Mouse (Mus musculus): ENCODE results near the gene Sptlc2. TPM values are rescaled to one million over a fixed set of nuclear protein-coding genes. Genes with fewer than 3 reads are reported as not detected.
"Not testable (repeated sequence)": the region's sequence is repeated elsewhere in the genome, so short reads cannot be mapped to it uniquely, and the experiment has no call there.

Sptlc2 gene
- polyA plus RNA-seq, 1 experiment from 2014 or later: 64.6 TPM

DNA sequence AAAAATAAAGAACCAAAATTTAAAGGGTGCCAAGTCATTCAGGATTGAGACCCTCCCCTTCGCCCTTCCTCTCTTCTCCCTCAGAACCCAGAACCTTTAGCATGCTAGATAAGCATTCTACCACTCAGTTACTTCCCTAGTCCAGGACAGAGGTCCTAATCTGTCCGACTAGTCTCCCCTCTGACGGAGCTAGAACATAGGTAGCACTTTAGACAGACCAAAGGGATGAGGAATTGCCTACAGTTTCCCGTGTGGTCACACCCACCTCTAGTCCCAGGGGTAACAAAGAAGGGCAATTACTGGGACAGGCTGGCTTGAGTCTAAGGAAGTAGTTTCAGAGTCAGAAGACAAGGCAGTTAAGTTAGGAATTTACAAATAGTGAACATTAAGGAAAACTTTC, 60.1 kb downstream of the Sptlc2 start:
- no peak for ATAC-seq (ENCODE audit: low FRiP score)
- WGBS: 24% methylated on average over 4 of the region's 4 CpGs
- no peak overlapping the region for H3K9ac ChIP-seq (replicated peaks)
- no peak overlapping the region for H3K4me3 ChIP-seq (replicated peaks)
- no peaks in the 10 kb centered on the region for H3K9me3 ChIP-seq (replicated peaks)
- H3K4me2 ChIP-seq: no peak overlapping the region
- no peaks in the 10 kb centered on the region for H3K27me3 ChIP-seq (replicated peaks)
- no peaks in the 10 kb centered on the region; the same call in 1 of the 2 replicates for H3K36me3 ChIP-seq
- no peak overlapping the region for H3K27ac ChIP-seq (replicated peaks)
- peaks cover 19% of the 10 kb centered on the region for H3K4me1 ChIP-seq

DNA sequence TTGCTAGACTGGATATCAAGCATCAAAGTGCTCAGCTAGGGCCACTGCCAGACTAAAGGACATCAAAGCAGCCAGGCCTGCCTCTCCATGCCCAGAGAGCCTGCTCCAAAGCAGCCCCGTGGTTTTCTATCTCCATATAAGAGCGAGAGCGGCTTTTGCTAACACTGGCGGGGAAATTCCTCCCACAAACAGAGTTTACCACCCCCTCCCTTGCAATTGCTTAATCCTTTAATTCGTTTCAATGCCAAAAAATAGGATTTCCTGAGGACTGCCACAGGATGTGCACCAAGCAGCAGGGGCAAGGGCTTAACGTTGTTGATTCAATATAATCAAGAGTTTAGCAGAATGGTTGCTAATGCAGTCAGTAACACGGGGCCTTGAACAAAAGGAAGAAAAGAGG, 60.5 kb downstream of the Sptlc2 start:
- Histone ChIP-seq H3K27me3 (replicated peaks) (no peaks in the 10 kb centered on the region), H3K9ac (replicated peaks) (no peak overlapping the region), H3K9me3 (replicated peaks) (no peaks in the 10 kb centered on the region), H3K4me1 (peaks cover 19% of the 10 kb centered on the region), H3K27ac (replicated peaks) (0 out of 2 replicates have a peak overlapping the region, but pooled peaks have one; percentile 6), H3K4me3 (replicated peaks) (no peak overlapping the region), H3K4me2 (no peak overlapping the region), H3K36me3 (no peaks in the 10 kb centered on the region; the same call in 1 of the 2 replicates)
- no peak for ATAC-seq (ENCODE audit: low FRiP score)
- 20% methylated on average over 7 of the region's 7 CpGs for WGBS

- peaks cover 3% of the 10 kb centered on the region; the same call in 1 of the 2 replicates for H3K36me3 ChIP-seq
- H3K9ac ChIP-seq (replicated peaks): no peak overlapping the region
- no peak overlapping the region for H3K4me3 ChIP-seq (replicated peaks)
- H3K4me2 ChIP-seq: no peak overlapping the region
- no peaks in the 10 kb centered on the region for H3K27me3 ChIP-seq (replicated peaks)
- H3K9me3 ChIP-seq (replicated peaks): no peaks in the 10 kb centered on the region
- no peak overlapping the region for H3K27ac ChIP-seq (replicated peaks)
- WGBS: 90% methylated on average over 3 of the region's 3 CpGs
- 0 out of 2 replicates have a peak, but pooled peaks cover 5% of the 10 kb centered on the region for H3K4me1 ChIP-seq
- ATAC-seq (ENCODE audit: low FRiP score): no peak
Observed at GRCm38 (mm10) chr12:87325452-87325851, 62.7 kb downstream of the Sptlc2 start.

GRCm38 (mm10) chr12:87319229-87319628, 68.9 kb downstream of the Sptlc2 start:
- H3K9ac ChIP-seq (replicated peaks): no peak overlapping the region
- 90% methylated on average over 3 of the region's 3 CpGs for WGBS

DNA sequence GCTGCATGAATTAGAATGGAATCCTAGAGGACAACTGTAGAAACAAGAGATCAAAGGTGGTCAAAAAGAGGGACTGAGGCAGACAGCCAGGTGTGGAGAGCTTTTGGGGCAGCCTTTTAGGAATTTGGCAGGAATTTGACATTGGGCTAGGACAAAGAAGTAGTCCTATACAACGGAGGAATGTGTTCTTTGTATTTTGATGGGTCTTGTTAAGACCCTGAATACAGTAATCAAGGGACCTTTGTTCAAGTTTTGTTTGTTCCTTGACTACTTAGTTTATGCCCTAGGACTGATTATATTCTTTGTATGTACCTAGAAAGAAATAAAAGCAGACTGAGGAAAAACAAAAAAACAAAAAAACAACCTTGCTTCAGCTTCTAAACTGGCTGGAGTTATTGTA, 70.2 kb downstream of the Sptlc2 start:
- H3K4me3 ChIP-seq (replicated peaks): no peak overlapping the region
- H3K9ac ChIP-seq (replicated peaks): no peak overlapping the region
- H3K36me3 ChIP-seq: 0 out of 2 replicates have a peak, but pooled peaks cover 5% of the 10 kb centered on the region
- H3K27me3 ChIP-seq (replicated peaks): no peaks in the 10 kb centered on the region
- H3K4me1 ChIP-seq: no peaks in the 10 kb centered on the region
- no peak for ATAC-seq (ENCODE audit: low FRiP score)
- H3K27ac ChIP-seq (replicated peaks): no peak overlapping the region
- no peaks in the 10 kb centered on the region for H3K9me3 ChIP-seq (replicated peaks)
- no peak overlapping the region for H3K4me2 ChIP-seq
- WGBS: 43% methylated on average over 1 of the region's 1 CpGs

More at GRCm38 (mm10) chr12:87319229-87319628, 68.9 kb downstream of the Sptlc2 start:
- H3K4me3 ChIP-seq (replicated peaks): no peak overlapping the region
- H3K9me3 ChIP-seq (replicated peaks): no peaks in the 10 kb centered on the region
- no peak for ATAC-seq (ENCODE audit: low FRiP score)
- no peak overlapping the region for H3K4me2 ChIP-seq
- no peaks in the 10 kb centered on the region for H3K27me3 ChIP-seq (replicated peaks)
- H3K4me1 ChIP-seq: no peaks in the 10 kb centered on the region
- peaks cover 5% of the 10 kb centered on the region; the same call in 1 of the 2 replicates for H3K36me3 ChIP-seq
- no peak overlapping the region for H3K27ac ChIP-seq (replicated peaks)

DNA sequence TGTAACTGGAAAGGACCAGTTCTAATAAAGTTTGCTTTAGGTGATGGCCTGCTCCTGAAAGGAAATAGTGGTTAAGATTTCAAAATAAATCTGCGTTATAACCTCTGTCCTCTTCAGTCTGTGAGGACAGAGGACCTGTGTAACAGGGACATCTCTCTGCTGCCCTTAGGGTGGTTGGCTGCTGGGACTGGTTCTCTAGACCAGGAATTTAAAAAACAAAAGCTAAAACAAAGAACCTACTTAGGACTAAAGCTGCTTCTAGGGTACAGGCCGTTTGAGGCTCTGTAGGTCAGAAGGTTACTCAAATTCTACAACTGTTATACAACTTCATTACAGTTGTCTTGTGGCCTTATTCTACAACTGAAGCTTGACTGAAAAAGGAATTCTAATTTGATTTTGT, 75.1 kb downstream of the Sptlc2 start:
- no peaks in the 10 kb centered on the region for H3K9me3 ChIP-seq (replicated peaks)
- no peaks in the 10 kb centered on the region for H3K4me1 ChIP-seq
- peaks cover 31% of the 10 kb centered on the region for H3K36me3 ChIP-seq
- WGBS: 67% methylated on average over 2 of the region's 2 CpGs
- H3K4me2 ChIP-seq: no peak overlapping the region
- no peaks in the 10 kb centered on the region for H3K27me3 ChIP-seq (replicated peaks)
- no peak overlapping the region for H3K9ac ChIP-seq (replicated peaks)
- ATAC-seq (ENCODE audit: low FRiP score): no peak
- H3K27ac ChIP-seq (replicated peaks): no peak overlapping the region
- H3K4me3 ChIP-seq (replicated peaks): no peak overlapping the region

DNA sequence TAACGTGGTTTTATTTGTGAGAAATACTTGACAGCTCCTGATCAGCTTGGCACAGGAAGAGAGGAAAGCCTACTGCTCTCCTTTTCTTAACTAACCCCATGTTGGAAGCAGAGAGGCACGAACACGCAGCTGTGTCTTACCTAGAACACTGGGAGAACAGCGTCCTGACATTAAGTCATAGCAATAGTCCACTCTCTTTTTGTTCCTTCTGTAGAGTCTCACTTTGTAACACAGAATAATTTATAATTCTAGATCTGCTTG, 81.6 kb downstream of the Sptlc2 start:
- H3K4me2 ChIP-seq; H3K27ac ChIP-seq (replicated peaks); H3K9ac ChIP-seq (replicated peaks); ATAC-seq (ENCODE audit: low FRiP score); H3K27me3 ChIP-seq (replicated peaks); H3K4me1 ChIP-seq; H3K4me3 ChIP-seq (replicated peaks); H3K9me3 ChIP-seq (replicated peaks): not testable (repeated sequence)
- peaks cover 25% of the 10 kb centered on the region for H3K36me3 ChIP-seq
- 85% methylated on average over 4 of the region's 4 CpGs for WGBS

GRCm38 (mm10) chr12:87305767-87306583, 82.2 kb downstream of the Sptlc2 start:
- Histone ChIP-seq H3K4me1 (peaks cover 2% of the 10 kb centered on the region; the same call in 1 of the 2 replicates), H3K9ac (replicated peaks) (no peak overlapping the region), H3K27me3 (replicated peaks) (peaks cover 11% of the 10 kb centered on the region), H3K4me3 (replicated peaks) (no peak overlapping the region), H3K4me2 (no peak overlapping the region), H3K36me3 (peaks cover 25% of the 10 kb centered on the region), H3K9me3 (replicated peaks) (no peaks in the 10 kb centered on the region), H3K27ac (replicated peaks) (no peak overlapping the region)
- ATAC-seq (ENCODE audit: low FRiP score): no peak
- 30% methylated on average over 13 of the region's 13 CpGs for WGBS

DNA sequence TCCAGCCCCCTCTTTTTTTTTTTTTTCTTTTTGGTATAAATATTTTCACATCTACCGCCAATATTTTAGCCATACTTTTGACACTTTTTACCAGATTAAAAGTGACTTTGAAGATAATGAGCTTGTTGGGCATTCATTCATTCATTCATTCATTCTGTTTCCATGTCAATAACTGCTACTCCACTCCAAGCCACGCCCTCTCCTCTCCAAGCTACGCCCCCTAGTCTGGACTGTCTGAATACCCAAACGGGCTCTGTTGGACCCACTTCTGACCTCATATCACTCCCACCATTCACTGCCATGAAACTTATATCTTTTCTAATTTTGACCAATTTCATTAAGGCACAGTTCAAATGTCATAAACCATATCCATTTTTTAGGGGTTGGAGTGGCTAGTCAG, 87.0 kb downstream of the Sptlc2 start:
- Histone ChIP-seq H3K4me2 (no peak overlapping the region), H3K9ac (replicated peaks) (no peak overlapping the region), H3K4me1 (peaks cover 22% of the 10 kb centered on the region), H3K27ac (replicated peaks) (no peak overlapping the region), H3K27me3 (replicated peaks) (peaks cover 39% of the 10 kb centered on the region), H3K9me3 (replicated peaks) (no peaks in the 10 kb centered on the region), H3K4me3 (replicated peaks) (no peak overlapping the region), H3K36me3 (no peaks in the 10 kb centered on the region)
- ATAC-seq (ENCODE audit: low FRiP score): no peak
- WGBS: 51% methylated on average over 4 of the region's 4 CpGs

GRCm38 (mm10) chr12:87300441-87300690, 87.8 kb downstream of the Sptlc2 start:
- H3K9ac ChIP-seq (replicated peaks): peak overlapping the region; percentile 77; the same call in 1 of the 2 replicates
- peak overlapping the region; percentile 99 for H3K4me2 ChIP-seq
- H3K9me3 ChIP-seq (replicated peaks): no peaks in the 10 kb centered on the region
- H3K4me1 ChIP-seq: peaks cover 19% of the 10 kb centered on the region
- WGBS: 2% methylated on average over 9 of the region's 9 CpGs
- peak overlapping the region; percentile 74 for H3K4me3 ChIP-seq (replicated peaks)
- peaks cover 39% of the 10 kb centered on the region for H3K27me3 ChIP-seq (replicated peaks)
- no peak overlapping the region for H3K27ac ChIP-seq (replicated peaks)
- no peaks in the 10 kb centered on the region for H3K36me3 ChIP-seq
- no peak for ATAC-seq (ENCODE audit: low FRiP score)

DNA sequence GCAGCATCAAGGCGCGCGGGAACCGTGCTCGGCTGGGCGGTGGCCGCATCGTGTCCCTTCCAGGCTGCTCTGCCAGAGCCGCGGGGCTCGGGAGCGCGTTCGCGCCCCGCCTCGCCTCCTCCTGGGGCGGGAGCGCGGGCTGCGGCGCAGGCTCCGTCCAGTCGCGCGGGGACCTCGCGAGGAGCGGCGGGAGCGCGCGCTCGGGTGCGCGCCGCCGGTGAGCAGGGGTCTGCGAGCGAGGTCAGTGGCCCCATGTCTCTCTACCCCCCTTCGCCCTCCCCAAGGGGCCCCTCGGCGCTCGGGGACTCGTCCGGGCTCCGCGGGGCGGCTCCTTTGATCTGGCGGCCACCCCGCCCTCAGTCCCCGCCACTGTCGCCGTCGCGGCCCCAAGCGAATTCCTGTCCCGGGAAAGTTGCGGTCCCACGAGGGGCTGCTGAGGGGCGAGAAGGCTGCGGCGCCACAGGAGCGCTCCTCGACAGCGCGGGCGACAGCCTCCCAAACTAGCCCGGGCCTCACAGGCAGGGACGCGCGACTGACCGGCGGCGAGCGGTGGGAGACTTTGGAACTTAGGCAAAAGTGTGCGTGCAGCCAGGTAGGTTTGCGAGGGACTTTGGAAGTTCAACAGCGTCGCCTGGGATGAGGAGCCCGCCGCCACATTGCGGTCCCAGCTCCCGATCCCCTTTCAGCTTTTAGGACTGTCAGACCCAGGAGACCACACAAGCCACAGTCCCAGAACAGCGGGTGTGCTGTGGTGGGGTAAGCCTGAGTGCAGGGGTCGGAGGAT, 88.3 kb downstream of the Sptlc2 start, which contains the start of gene Ism2:
Gene Ism2, minus strand, starts transcription at position 49 of the 784 bp plus-strand sequence.
- peaks cover 19% of the 10 kb centered on the region for H3K4me1 ChIP-seq
- peak; percentile 79 for ATAC-seq (ENCODE audit: low FRiP score)
- H3K9me3 ChIP-seq (replicated peaks): no peaks in the 10 kb centered on the region
- peak within 1 kb of the TSS; percentile 74 for H3K4me3 ChIP-seq (replicated peaks)
- WGBS: under 1% methylated on average over 81 of the region's 86 CpGs
- peak within 1 kb of the TSS; percentile 99 for H3K4me2 ChIP-seq
- H3K27me3 ChIP-seq (replicated peaks): peaks cover 39% of the 10 kb centered on the region
- H3K36me3 ChIP-seq: no peaks in the 10 kb centered on the region
- no peak within 1 kb of the TSS for H3K27ac ChIP-seq (replicated peaks)
- peak within 1 kb of the TSS; percentile 77 for H3K9ac ChIP-seq (replicated peaks)

Measured in neural tube, embryonic 15.5 days (tissue).